Mouse (Mus musculus) activated CD4-positive, CD25-positive, alpha-beta regulatory T cell, adult 4 months (primary cell): ENCODE measurements around the gene Pax7. TPM values are rescaled to one million over a fixed set of nuclear protein-coding genes. Genes with fewer than 3 reads are reported as not detected.

Experiments used
- ATAC-seq: one replicate; pipeline ENCODE4 v1.8.0; 2017
- polyA plus RNA-seq, 2 experiments: library from polyadenylated mRNA; unstranded; fragments of 100-300 nt; shearing (Covaris generic); gene quantifications; one replicate each; pipeline ENCODE4 v1.2.1; 2017

Pax7 gene
- polyA plus RNA-seq, 2 experiments from 2014 or later: not detected

GRCm38 (mm10) chr4:139810762-139811438 is 22.4 kb downstream of the Pax7 start:
- ATAC-seq: no peak

- ATAC-seq: no peak
Observed at GRCm38 (mm10) chr4:139809381-139809820, 23.9 kb downstream of the Pax7 start.

GRCm38 (mm10) chr4:139807820-139808219 is 25.5 kb downstream of the Pax7 start:
- no peak for ATAC-seq

GRCm38 (mm10) chr4:139807191-139807808 is 26.0 kb downstream of the Pax7 start:
- no peak for ATAC-seq

GRCm38 (mm10) chr4:139804896-139805295 is 28.4 kb downstream of the Pax7 start:
- no peak for ATAC-seq

- ATAC-seq: no peak
Observed at GRCm38 (mm10) chr4:139803981-139804380, 29.3 kb downstream of the Pax7 start.

- no peak for ATAC-seq
Observed at GRCm38 (mm10) chr4:139799436-139800100, 33.8 kb downstream of the Pax7 start.

GRCm38 (mm10) chr4:139797344-139797743 is 36.0 kb downstream of the Pax7 start:
- ATAC-seq: no peak

GRCm38 (mm10) chr4:139796115-139796514 is 37.2 kb downstream of the Pax7 start:
- ATAC-seq: no peak

GRCm38 (mm10) chr4:139791168-139791567 is 42.2 kb downstream of the Pax7 start:
- ATAC-seq: no peak

- no peak for ATAC-seq
Observed at GRCm38 (mm10) chr4:139789772-139790171, 43.6 kb downstream of the Pax7 start.

GRCm38 (mm10) chr4:139782926-139783467 is 50.3 kb downstream of the Pax7 start:
- no peak for ATAC-seq

GRCm38 (mm10) chr4:139771125-139771631 is 62.1 kb downstream of the Pax7 start:
- no peak for ATAC-seq

- ATAC-seq: no peak
Observed at GRCm38 (mm10) chr4:139767823-139768222, 65.5 kb downstream of the Pax7 start.

- no peak for ATAC-seq
Observed at GRCm38 (mm10) chr4:139767115-139767718, 66.1 kb downstream of the Pax7 start.

- no peak for ATAC-seq
Observed at GRCm38 (mm10) chr4:139761911-139762310, 71.4 kb downstream of the Pax7 start.

GRCm38 (mm10) chr4:139760736-139761135 is 72.6 kb downstream of the Pax7 start:
- no peak for ATAC-seq

GRCm38 (mm10) chr4:139758512-139759340 is 74.6 kb downstream of the Pax7 start:
- ATAC-seq: no peak

- ATAC-seq: no peak
Observed at GRCm38 (mm10) chr4:139756931-139757330, 76.4 kb downstream of the Pax7 start.

GRCm38 (mm10) chr4:139754148-139754710 is 79.1 kb downstream of the Pax7 start:
- ATAC-seq: no peak

- ATAC-seq: no peak
Observed at GRCm38 (mm10) chr4:139750926-139751325, 82.4 kb downstream of the Pax7 start.
